Mouse (Mus musculus): ENCODE results near the gene Rasgef1b. TPM values are rescaled to one million over a fixed set of nuclear protein-coding genes. Genes with fewer than 3 reads are reported as not detected.

Gene Rasgef1b
- polyA plus RNA-seq, 2 experiments = 4.3 to 9.2 TPM

- TF ChIP-seq POLR2A (IDR thresholded peaks at IDR 0.05; ENCODE audit: borderline replicate concordance, extremely low read depth, insufficient read depth, insufficient read length) = no peak
- Histone ChIP-seq H3K9me3 (ENCODE audit: control insufficient read depth, low read length) (no peaks in the 10 kb centered on the region), H3K27me3 (ENCODE audit: control insufficient read depth, insufficient read depth, low read length) (no peaks in the 10 kb centered on the region), H3K36me3 (ENCODE audit: control insufficient read depth, insufficient read depth, low read length) (no peaks in the 10 kb centered on the region), H3K4me1 (ENCODE audit: control insufficient read depth, insufficient read depth, low read length) (peaks cover 12% of the 10 kb centered on the region), H3K4me2 (replicated peaks; ENCODE audit: low read depth, low read length, severe bottlenecking) (no peak overlapping the region), H3K4me3 (replicated peaks; ENCODE audit: low read length) (no peak overlapping the region), H3K9ac (ENCODE audit: low read depth, low read length, severe bottlenecking) (no peak overlapping the region), H3K27ac (replicated peaks; ENCODE audit: low read depth, low read length) (no peak overlapping the region)
- ATAC-seq (ENCODE audit: low FRiP score, low read depth) (no peak), DNase-seq (ENCODE audit: low spot score) (no peak)
- 82% methylated on average over 4 of the region's 4 CpGs for WGBS
Measured at GRCm38 (mm10) chr5:99525649-99526048, 203.2 kb downstream of the Rasgef1b start.

- H3K27ac ChIP-seq (replicated peaks; ENCODE audit: low read depth, low read length) = no peak overlapping the region
- no peaks in the 10 kb centered on the region for H3K9me3 ChIP-seq (ENCODE audit: control insufficient read depth, low read length)
- TF ChIP-seq POLR2A (IDR thresholded peaks at IDR 0.05; ENCODE audit: borderline replicate concordance, extremely low read depth, insufficient read depth, insufficient read length) = no peak
- peaks cover 12% of the 10 kb centered on the region for H3K4me1 ChIP-seq (ENCODE audit: control insufficient read depth, insufficient read depth, low read length)
- no peaks in the 10 kb centered on the region for H3K36me3 ChIP-seq (ENCODE audit: control insufficient read depth, insufficient read depth, low read length)
- 33% methylated on average over 8 of the region's 8 CpGs for WGBS
- DNase-seq (ENCODE audit: low spot score) = no peak
- no peak overlapping the region for H3K4me2 ChIP-seq (replicated peaks; ENCODE audit: low read depth, low read length, severe bottlenecking)
- no peaks in the 10 kb centered on the region for H3K27me3 ChIP-seq (ENCODE audit: control insufficient read depth, insufficient read depth, low read length)
- ATAC-seq (ENCODE audit: low FRiP score, low read depth) = no peak
- H3K4me3 ChIP-seq (replicated peaks; ENCODE audit: low read length) = no peak overlapping the region
- no peak overlapping the region for H3K9ac ChIP-seq (ENCODE audit: low read depth, low read length, severe bottlenecking)
Measured at GRCm38 (mm10) chr5:99522571-99523269, 206.1 kb downstream of the Rasgef1b start.

GRCm38 (mm10) chr5:99521411-99521810, 207.5 kb downstream of the Rasgef1b start:
- H3K4me2 ChIP-seq (replicated peaks; ENCODE audit: low read depth, low read length, severe bottlenecking) = no peak overlapping the region
- no peak for TF ChIP-seq POLR2A (IDR thresholded peaks at IDR 0.05; ENCODE audit: borderline replicate concordance, extremely low read depth, insufficient read depth, insufficient read length)
- 42% methylated on average over 4 of the region's 4 CpGs for WGBS
- no peaks in the 10 kb centered on the region for H3K36me3 ChIP-seq (ENCODE audit: control insufficient read depth, insufficient read depth, low read length)
- no peaks in the 10 kb centered on the region for H3K27me3 ChIP-seq (ENCODE audit: control insufficient read depth, insufficient read depth, low read length)
- no peaks in the 10 kb centered on the region for H3K9me3 ChIP-seq (ENCODE audit: control insufficient read depth, low read length)
- no peak overlapping the region for H3K9ac ChIP-seq (ENCODE audit: low read depth, low read length, severe bottlenecking)
- no peak overlapping the region for H3K4me3 ChIP-seq (replicated peaks; ENCODE audit: low read length)
- H3K4me1 ChIP-seq (ENCODE audit: control insufficient read depth, insufficient read depth, low read length) = peaks cover 12% of the 10 kb centered on the region
- ATAC-seq (ENCODE audit: low FRiP score, low read depth) = no peak
- DNase-seq (ENCODE audit: low spot score) = no peak
- H3K27ac ChIP-seq (replicated peaks; ENCODE audit: low read depth, low read length) = no peak overlapping the region

- no peak overlapping the region for H3K9ac ChIP-seq (ENCODE audit: low read depth, low read length, severe bottlenecking)
- 73% methylated on average over 2 of the region's 2 CpGs for WGBS
- no peaks in the 10 kb centered on the region for H3K36me3 ChIP-seq (ENCODE audit: control insufficient read depth, insufficient read depth, low read length)
- no peaks in the 10 kb centered on the region for H3K9me3 ChIP-seq (ENCODE audit: control insufficient read depth, low read length)
- no peak overlapping the region for H3K4me2 ChIP-seq (replicated peaks; ENCODE audit: low read depth, low read length, severe bottlenecking)
- no peak overlapping the region for H3K27ac ChIP-seq (replicated peaks; ENCODE audit: low read depth, low read length)
- no peaks in the 10 kb centered on the region for H3K27me3 ChIP-seq (ENCODE audit: control insufficient read depth, insufficient read depth, low read length)
- ATAC-seq (ENCODE audit: low FRiP score, low read depth) (no peak), DNase-seq (ENCODE audit: low spot score) (no peak)
- no peak overlapping the region for H3K4me3 ChIP-seq (replicated peaks; ENCODE audit: low read length)
- peaks cover 12% of the 10 kb centered on the region for H3K4me1 ChIP-seq (ENCODE audit: control insufficient read depth, insufficient read depth, low read length)
- TF ChIP-seq POLR2A (IDR thresholded peaks at IDR 0.05; ENCODE audit: borderline replicate concordance, extremely low read depth, insufficient read depth, insufficient read length) = no peak
Measured at GRCm38 (mm10) chr5:99519556-99519955, 209.3 kb downstream of the Rasgef1b start.

- Histone ChIP-seq H3K4me3 (replicated peaks; ENCODE audit: low read length) (no peak overlapping the region), H3K4me1 (ENCODE audit: control insufficient read depth, insufficient read depth, low read length) (peaks cover 12% of the 10 kb centered on the region), H3K27ac (replicated peaks; ENCODE audit: low read depth, low read length) (no peak overlapping the region), H3K9me3 (ENCODE audit: control insufficient read depth, low read length) (no peaks in the 10 kb centered on the region), H3K9ac (ENCODE audit: low read depth, low read length, severe bottlenecking) (no peak overlapping the region), H3K4me2 (replicated peaks; ENCODE audit: low read depth, low read length, severe bottlenecking) (no peak overlapping the region), H3K36me3 (ENCODE audit: control insufficient read depth, insufficient read depth, low read length) (no peaks in the 10 kb centered on the region), H3K27me3 (ENCODE audit: control insufficient read depth, insufficient read depth, low read length) (no peaks in the 10 kb centered on the region)
- TF ChIP-seq POLR2A (IDR thresholded peaks at IDR 0.05; ENCODE audit: borderline replicate concordance, extremely low read depth, insufficient read depth, insufficient read length) = no peak
- no peak for DNase-seq (ENCODE audit: low spot score)
- no peak for ATAC-seq (ENCODE audit: low FRiP score, low read depth)
- WGBS = 80% methylated on average over 4 of the region's 4 CpGs
Measured at GRCm38 (mm10) chr5:99519023-99519422, 209.8 kb downstream of the Rasgef1b start.
